Mouse (Mus musculus): ENCODE measurements at regions not wholly inside any gene's neighbourhood (a gene's known extent, or its start where the extent isn't known, plus 50 kb on each side); places are given as distances from the start of the nearest gene placed in this dataset.

GRCm38 (mm10) chr2:75164987-75165386 lies 339.4 kb downstream of the Mtx2 start:
- no peak overlapping the region for H3K4me2 ChIP-seq
- H3K27me3 ChIP-seq, result no peaks in the 10 kb centered on the region
- 58% methylated on average over 4 of the region's 4 CpGs for WGBS (ENCODE audit: insufficient replicate concordance)
- no peak for ATAC-seq (ENCODE audit: insufficient read depth)
- H3K9me3 ChIP-seq (replicated peaks), result no peaks in the 10 kb centered on the region
- no peaks in the 10 kb centered on the region for H3K4me1 ChIP-seq (replicated peaks)
- no peak overlapping the region for H3K4me3 ChIP-seq (replicated peaks)
- H3K9ac ChIP-seq, result no peak overlapping the region
- no peak overlapping the region for H3K27ac ChIP-seq (replicated peaks)
- H3K36me3 ChIP-seq (replicated peaks), result no peaks in the 10 kb centered on the region

GRCm38 (mm10) chr2:75176267-75176666 lies 350.7 kb downstream of the Mtx2 start:
- Histone ChIP-seq H3K4me3 (replicated peaks) (no peak overlapping the region), H3K36me3 (replicated peaks) (no peaks in the 10 kb centered on the region), H3K27ac (replicated peaks) (no peak overlapping the region), H3K27me3 (no peaks in the 10 kb centered on the region), H3K4me2 (no peak overlapping the region), H3K9ac (no peak overlapping the region), H3K9me3 (replicated peaks) (no peaks in the 10 kb centered on the region), H3K4me1 (replicated peaks) (no peaks in the 10 kb centered on the region)
- WGBS (ENCODE audit: insufficient replicate concordance), result 64% methylated on average over 5 of the region's 5 CpGs
- ATAC-seq (ENCODE audit: insufficient read depth), result no peak

- H3K9me3 ChIP-seq (replicated peaks), result no peaks in the 10 kb centered on the region
- no peak overlapping the region for H3K4me2 ChIP-seq
- H3K27ac ChIP-seq (replicated peaks), result no peak overlapping the region
- no peaks in the 10 kb centered on the region for H3K36me3 ChIP-seq (replicated peaks)
- H3K4me3 ChIP-seq (replicated peaks), result no peak overlapping the region
- no peak for ATAC-seq (ENCODE audit: insufficient read depth)
- WGBS (ENCODE audit: insufficient replicate concordance), result 54% methylated on average over 4 of the region's 4 CpGs
- H3K9ac ChIP-seq, result no peak overlapping the region
- no peaks in the 10 kb centered on the region for H3K27me3 ChIP-seq
- H3K4me1 ChIP-seq (replicated peaks), result no peaks in the 10 kb centered on the region
Measured at GRCm38 (mm10) chr2:75183293-75183692, 357.7 kb downstream of the Mtx2 start.

DNA sequence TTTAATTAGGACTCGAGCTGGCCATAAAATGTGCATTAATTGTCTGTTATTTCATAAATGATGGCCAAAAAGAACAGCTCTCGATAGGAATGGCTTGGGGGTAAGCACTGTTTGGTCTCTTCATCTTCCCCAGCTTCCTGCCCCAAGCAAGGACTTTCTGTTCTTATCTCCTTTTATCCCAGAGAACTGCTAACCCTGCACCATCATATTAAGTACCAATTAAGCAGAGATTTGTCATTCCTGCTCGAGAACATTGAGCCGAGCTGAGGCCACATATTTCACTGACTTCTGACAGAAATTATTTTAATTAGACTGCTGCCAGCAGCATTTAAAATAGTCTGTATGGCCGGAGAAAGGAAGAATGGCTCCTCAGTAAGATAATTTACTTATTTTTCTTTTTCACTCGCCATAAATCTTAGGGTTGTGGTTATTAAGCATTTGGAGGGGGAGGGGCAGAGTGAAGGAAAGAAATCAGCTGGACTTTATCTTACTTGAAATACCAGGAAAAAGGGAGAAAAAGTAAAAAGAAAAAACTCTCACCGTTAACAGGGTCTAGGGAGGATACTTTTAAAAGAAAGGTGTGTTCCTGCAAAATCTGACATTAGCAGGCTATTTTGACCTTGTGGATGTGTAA lies 377.1 kb downstream of the Mtx2 start:
- 47% methylated on average over 7 of the region's 7 CpGs for WGBS (ENCODE audit: insufficient replicate concordance)
- Histone ChIP-seq H3K27ac (replicated peaks) (no peak overlapping the region), H3K9me3 (replicated peaks) (no peaks in the 10 kb centered on the region), H3K27me3 (no peaks in the 10 kb centered on the region), H3K4me1 (replicated peaks) (no peaks in the 10 kb centered on the region), H3K4me3 (replicated peaks) (no peak overlapping the region), H3K4me2 (no peak overlapping the region), H3K36me3 (replicated peaks) (no peaks in the 10 kb centered on the region), H3K9ac (no peak overlapping the region)
- ATAC-seq (ENCODE audit: insufficient read depth), result no peak

DNA sequence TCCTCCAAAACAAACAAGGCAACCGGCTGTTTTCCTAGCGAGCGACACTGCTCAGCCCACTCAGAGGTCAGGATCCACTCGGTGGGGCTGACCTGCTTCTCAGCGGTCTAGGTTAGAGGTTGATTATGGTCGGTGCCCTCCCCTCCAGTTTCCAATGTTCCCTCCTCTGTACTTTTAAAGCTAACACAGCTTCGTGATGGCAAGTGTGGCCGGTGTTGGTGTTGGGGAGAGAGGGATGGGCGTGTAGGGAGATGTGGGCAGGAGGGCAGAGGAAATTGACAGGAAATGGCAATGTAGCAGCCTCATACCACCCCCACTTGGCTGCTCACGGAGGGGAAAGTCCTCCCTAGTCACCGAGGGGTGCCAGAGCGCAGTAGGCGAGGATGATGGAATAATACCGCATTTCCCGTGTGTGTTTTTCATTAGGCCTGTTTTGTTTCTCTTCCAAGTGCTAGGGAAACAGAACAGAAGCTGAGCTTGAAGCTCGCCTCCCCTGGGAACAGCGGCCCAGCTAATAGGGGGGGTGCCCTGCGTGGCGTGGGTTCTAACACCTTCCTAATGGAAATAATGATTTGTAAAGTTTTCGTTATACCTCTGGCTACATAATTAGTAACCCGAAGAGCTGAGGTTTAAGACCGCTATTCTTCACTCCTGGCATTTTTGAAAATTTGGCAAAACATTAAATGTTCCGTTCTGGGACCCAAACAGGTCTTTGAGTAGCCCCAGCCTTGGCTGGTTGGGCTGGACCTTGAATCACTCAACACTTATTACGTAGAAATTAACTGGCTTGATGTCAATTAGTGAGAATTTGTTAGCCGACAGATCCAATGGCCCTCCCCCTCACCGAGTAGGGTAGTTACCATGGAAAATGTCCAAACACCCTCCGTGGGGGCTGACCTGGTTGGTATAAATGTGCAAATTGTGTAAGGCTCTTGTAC lies 383.5 kb downstream of the Mtx2 start:
- no peak overlapping the region for H3K9ac ChIP-seq
- WGBS (ENCODE audit: insufficient replicate concordance), result 60% methylated on average over 27 of the region's 27 CpGs

GRCm38 (mm10) chr2:75209790-75210583 lies 384.4 kb downstream of the Mtx2 start:
- no peaks in the 10 kb centered on the region for H3K27me3 ChIP-seq
- WGBS (ENCODE audit: insufficient replicate concordance), result 69% methylated on average over 17 of the region's 17 CpGs
- no peak overlapping the region for H3K27ac ChIP-seq (replicated peaks)
- H3K4me3 ChIP-seq (replicated peaks), result no peak overlapping the region
- H3K9ac ChIP-seq, result no peak overlapping the region
- no peak for ATAC-seq (ENCODE audit: insufficient read depth)
- no peak overlapping the region for H3K4me2 ChIP-seq
- no peaks in the 10 kb centered on the region for H3K4me1 ChIP-seq (replicated peaks)
- H3K9me3 ChIP-seq (replicated peaks), result no peaks in the 10 kb centered on the region
- no peaks in the 10 kb centered on the region for H3K36me3 ChIP-seq (replicated peaks)

More for the DNA sequence above, 383.5 kb downstream of the Mtx2 start:
- H3K4me1 ChIP-seq (replicated peaks), result no peaks in the 10 kb centered on the region
- H3K4me2 ChIP-seq, result no peak overlapping the region
- no peak overlapping the region for H3K4me3 ChIP-seq (replicated peaks)
- no peak overlapping the region for H3K27ac ChIP-seq (replicated peaks)
- H3K27me3 ChIP-seq, result no peaks in the 10 kb centered on the region
- H3K9me3 ChIP-seq (replicated peaks), result no peaks in the 10 kb centered on the region
- no peaks in the 10 kb centered on the region for H3K36me3 ChIP-seq (replicated peaks)
- no peak for ATAC-seq (ENCODE audit: insufficient read depth)

GRCm38 (mm10) chr2:75216931-75217330 lies 391.3 kb downstream of the Mtx2 start:
- H3K9ac ChIP-seq, result no peak overlapping the region
- no peak for ATAC-seq (ENCODE audit: insufficient read depth)
- no peak overlapping the region for H3K4me2 ChIP-seq
- no peaks in the 10 kb centered on the region for H3K4me1 ChIP-seq (replicated peaks)
- no peaks in the 10 kb centered on the region for H3K9me3 ChIP-seq (replicated peaks)
- no peaks in the 10 kb centered on the region for H3K36me3 ChIP-seq (replicated peaks)
- H3K4me3 ChIP-seq (replicated peaks), result no peak overlapping the region
- no peak overlapping the region for H3K27ac ChIP-seq (replicated peaks)
- H3K27me3 ChIP-seq, result no peaks in the 10 kb centered on the region
- 58% methylated on average over 5 of the region's 5 CpGs for WGBS (ENCODE audit: insufficient replicate concordance)

GRCm38 (mm10) chr2:75220775-75221359 lies 395.3 kb downstream of the Mtx2 start:
- Histone ChIP-seq H3K9me3 (replicated peaks) (no peaks in the 10 kb centered on the region), H3K4me2 (no peak overlapping the region), H3K27me3 (no peaks in the 10 kb centered on the region), H3K4me1 (replicated peaks) (no peaks in the 10 kb centered on the region), H3K9ac (no peak overlapping the region), H3K4me3 (replicated peaks) (no peak overlapping the region), H3K36me3 (replicated peaks) (no peaks in the 10 kb centered on the region), H3K27ac (replicated peaks) (no peak overlapping the region)
- ATAC-seq (ENCODE audit: insufficient read depth), result no peak
- 61% methylated on average over 8 of the region's 8 CpGs for WGBS (ENCODE audit: insufficient replicate concordance)

DNA sequence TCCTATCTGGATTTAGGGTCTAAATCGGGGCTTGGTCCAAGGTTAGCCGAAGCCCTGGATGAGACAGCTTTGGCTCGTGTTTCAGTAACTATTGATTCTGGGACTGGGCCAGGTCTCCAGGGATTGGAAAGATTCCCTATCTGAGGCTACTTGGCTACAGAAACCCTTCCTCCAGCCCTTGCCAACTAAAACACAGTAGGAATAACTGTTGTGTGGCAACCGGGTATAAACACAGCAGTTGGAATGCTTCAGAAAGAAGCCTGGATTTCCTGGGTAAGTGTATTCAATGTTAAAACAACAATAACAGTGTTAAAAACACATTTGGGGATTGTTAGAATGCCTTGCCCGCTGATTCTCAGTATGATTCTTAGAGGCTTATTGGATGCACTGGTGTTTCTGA lies 398.8 kb downstream of the Mtx2 start:
- H3K4me1 ChIP-seq (replicated peaks), result no peaks in the 10 kb centered on the region
- H3K4me3 ChIP-seq (replicated peaks), result no peak overlapping the region
- no peaks in the 10 kb centered on the region for H3K9me3 ChIP-seq (replicated peaks)
- no peaks in the 10 kb centered on the region for H3K36me3 ChIP-seq (replicated peaks)
- H3K27ac ChIP-seq (replicated peaks), result no peak overlapping the region
- ATAC-seq (ENCODE audit: insufficient read depth), result no peak
- 60% methylated on average over 5 of the region's 5 CpGs for WGBS (ENCODE audit: insufficient replicate concordance)
- H3K27me3 ChIP-seq, result no peaks in the 10 kb centered on the region
- no peak overlapping the region for H3K4me2 ChIP-seq
- H3K9ac ChIP-seq, result no peak overlapping the region

- no peaks in the 10 kb centered on the region for H3K9me3 ChIP-seq (replicated peaks)
- 60% methylated on average over 1 of the region's 1 CpGs for WGBS (ENCODE audit: insufficient replicate concordance)
- no peak overlapping the region for H3K27ac ChIP-seq (replicated peaks)
- H3K27me3 ChIP-seq, result no peaks in the 10 kb centered on the region
- H3K9ac ChIP-seq, result no peak overlapping the region
- no peak overlapping the region for H3K4me2 ChIP-seq
- no peak overlapping the region for H3K4me3 ChIP-seq (replicated peaks)
- H3K36me3 ChIP-seq (replicated peaks), result no peaks in the 10 kb centered on the region
- H3K4me1 ChIP-seq (replicated peaks), result no peaks in the 10 kb centered on the region
- ATAC-seq (ENCODE audit: insufficient read depth), result no peak
Measured at GRCm38 (mm10) chr2:75240976-75241375, 415.4 kb downstream of the Mtx2 start.

All from liver, embryonic 15.5 days (tissue).